Mouse (Mus musculus): ENCODE measurements at regions not wholly inside any gene's neighbourhood (a gene's known extent, or its start where the extent isn't known, plus 50 kb on each side); places are given as distances from the start of the nearest gene placed in this dataset.

- Histone ChIP-seq H3K9me3 (no peaks in the 10 kb centered on the region), H3K36me3 (no peaks in the 10 kb centered on the region), H3K4me1 (no peaks in the 10 kb centered on the region), H3K27ac (no peak overlapping the region), H3K27me3 (ENCODE audit: insufficient read depth, poor library complexity, severe bottlenecking) (no peaks in the 10 kb centered on the region), H3K4me3 (no peak overlapping the region)
- 88% methylated on average over 3 of the region's 3 CpGs for WGBS
- no peak for DNase-seq (ENCODE audit: low spot score)
Observed at GRCm38 (mm10) chr19:15851622-15852021, 95.5 kb downstream of the Psat1 start.

GRCm38 (mm10) chr19:15850722-15851121 lies 96.4 kb downstream of the Psat1 start:
- no peaks in the 10 kb centered on the region for H3K9me3 ChIP-seq
- no peak overlapping the region for H3K4me3 ChIP-seq
- WGBS, result 54% methylated on average over 2 of the region's 2 CpGs
- no peaks in the 10 kb centered on the region for H3K4me1 ChIP-seq
- H3K36me3 ChIP-seq, result no peaks in the 10 kb centered on the region
- H3K27me3 ChIP-seq (ENCODE audit: insufficient read depth, poor library complexity, severe bottlenecking), result no peaks in the 10 kb centered on the region
- DNase-seq (ENCODE audit: low spot score), result no peak
- no peak overlapping the region for H3K27ac ChIP-seq

- DNase-seq (ENCODE audit: low spot score), result no peak
- H3K4me3 ChIP-seq, result no peak overlapping the region
- H3K27ac ChIP-seq, result no peak overlapping the region
- no peaks in the 10 kb centered on the region for H3K9me3 ChIP-seq
- no peaks in the 10 kb centered on the region for H3K27me3 ChIP-seq (ENCODE audit: insufficient read depth, poor library complexity, severe bottlenecking)
- H3K36me3 ChIP-seq, result no peaks in the 10 kb centered on the region
- no peaks in the 10 kb centered on the region for H3K4me1 ChIP-seq
- 84% methylated on average over 4 of the region's 4 CpGs for WGBS
Observed at GRCm38 (mm10) chr19:15849235-15849634, 97.9 kb downstream of the Psat1 start.

- WGBS, result 53% methylated on average over 5 of the region's 5 CpGs
Observed at GRCm38 (mm10) chr19:15838327-15838726, 108.8 kb downstream of the Psat1 start.

GRCm38 (mm10) chr19:15837715-15838175 lies 109.4 kb downstream of the Psat1 start:
- no peak for DNase-seq (ENCODE audit: low spot score)
- no peaks in the 10 kb centered on the region for H3K36me3 ChIP-seq

More at GRCm38 (mm10) chr19:15838327-15838726, 108.8 kb downstream of the Psat1 start:
- Histone ChIP-seq H3K4me1 (peaks cover 16% of the 10 kb centered on the region), H3K4me3 (no peak overlapping the region), H3K27ac (no peak overlapping the region), H3K36me3 (no peaks in the 10 kb centered on the region), H3K27me3 (ENCODE audit: insufficient read depth, poor library complexity, severe bottlenecking) (no peaks in the 10 kb centered on the region), H3K9me3 (no peaks in the 10 kb centered on the region)
- no peak for DNase-seq (ENCODE audit: low spot score)

GRCm38 (mm10) chr19:15836956-15837714 lies 110.0 kb downstream of the Psat1 start:
- Histone ChIP-seq H3K4me3 (no peak overlapping the region), H3K9me3 (no peaks in the 10 kb centered on the region), H3K4me1 (peaks cover 16% of the 10 kb centered on the region), H3K36me3 (no peaks in the 10 kb centered on the region), H3K27ac (no peak overlapping the region), H3K27me3 (ENCODE audit: insufficient read depth, poor library complexity, severe bottlenecking) (no peaks in the 10 kb centered on the region)
- WGBS, result 23% methylated on average over 7 of the region's 7 CpGs
- no peak for DNase-seq (ENCODE audit: low spot score)

More at GRCm38 (mm10) chr19:15837715-15838175, 109.4 kb downstream of the Psat1 start:
- Histone ChIP-seq H3K4me3 (no peak overlapping the region), H3K27me3 (ENCODE audit: insufficient read depth, poor library complexity, severe bottlenecking) (no peaks in the 10 kb centered on the region), H3K9me3 (no peaks in the 10 kb centered on the region), H3K27ac (no peak overlapping the region), H3K4me1 (peaks cover 16% of the 10 kb centered on the region)
- 21% methylated on average over 1 of the region's 1 CpGs for WGBS

- Histone ChIP-seq H3K4me3 (no peak overlapping the region), H3K9me3 (no peaks in the 10 kb centered on the region), H3K27ac (no peak overlapping the region), H3K4me1 (peaks cover 16% of the 10 kb centered on the region), H3K36me3 (no peaks in the 10 kb centered on the region), H3K27me3 (ENCODE audit: insufficient read depth, poor library complexity, severe bottlenecking) (no peaks in the 10 kb centered on the region)
- DNase-seq (ENCODE audit: low spot score), result no peak
- WGBS, result 54% methylated on average over 7 of the region's 7 CpGs
Observed at GRCm38 (mm10) chr19:15836201-15836955, 110.8 kb downstream of the Psat1 start.

GRCm38 (mm10) chr19:15830385-15830784 lies 116.8 kb downstream of the Psat1 start:
- Histone ChIP-seq H3K4me3 (no peak overlapping the region), H3K36me3 (no peaks in the 10 kb centered on the region), H3K9me3 (no peaks in the 10 kb centered on the region), H3K4me1 (no peaks in the 10 kb centered on the region), H3K27ac (no peak overlapping the region), H3K27me3 (ENCODE audit: insufficient read depth, poor library complexity, severe bottlenecking) (no peaks in the 10 kb centered on the region)
- DNase-seq (ENCODE audit: low spot score), result no peak

GRCm38 (mm10) chr19:15829158-15829557 lies 118.0 kb downstream of the Psat1 start:
- H3K27ac ChIP-seq, result no peak overlapping the region
- 77% methylated on average over 5 of the region's 5 CpGs for WGBS

GRCm38 (mm10) chr19:15827990-15828705 lies 119.0 kb downstream of the Psat1 start:
- no peaks in the 10 kb centered on the region for H3K9me3 ChIP-seq
- H3K27ac ChIP-seq, result no peak overlapping the region

More at GRCm38 (mm10) chr19:15829158-15829557, 118.0 kb downstream of the Psat1 start:
- Histone ChIP-seq H3K36me3 (no peaks in the 10 kb centered on the region), H3K27me3 (ENCODE audit: insufficient read depth, poor library complexity, severe bottlenecking) (no peaks in the 10 kb centered on the region), H3K9me3 (no peaks in the 10 kb centered on the region), H3K4me1 (no peaks in the 10 kb centered on the region), H3K4me3 (no peak overlapping the region)
- no peak for DNase-seq (ENCODE audit: low spot score)

GRCm38 (mm10) chr19:15827120-15827989 lies 119.8 kb downstream of the Psat1 start:
- no peak overlapping the region for H3K27ac ChIP-seq
- no peak for DNase-seq (ENCODE audit: low spot score)

More at GRCm38 (mm10) chr19:15827990-15828705, 119.0 kb downstream of the Psat1 start:
- Histone ChIP-seq H3K27me3 (ENCODE audit: insufficient read depth, poor library complexity, severe bottlenecking) (no peaks in the 10 kb centered on the region), H3K4me3 (no peak overlapping the region), H3K4me1 (no peaks in the 10 kb centered on the region), H3K36me3 (no peaks in the 10 kb centered on the region)
- DNase-seq (ENCODE audit: low spot score), result no peak
- WGBS, result 74% methylated on average over 10 of the region's 10 CpGs

GRCm38 (mm10) chr19:15823688-15824371 lies 123.3 kb downstream of the Psat1 start:
- no peaks in the 10 kb centered on the region for H3K36me3 ChIP-seq
- no peaks in the 10 kb centered on the region for H3K27me3 ChIP-seq (ENCODE audit: insufficient read depth, poor library complexity, severe bottlenecking)
- no peaks in the 10 kb centered on the region for H3K4me1 ChIP-seq
- WGBS, result 68% methylated on average over 6 of the region's 6 CpGs
- no peak for DNase-seq (ENCODE audit: low spot score)
- H3K9me3 ChIP-seq, result no peaks in the 10 kb centered on the region
- H3K27ac ChIP-seq, result no peak overlapping the region
- no peak overlapping the region for H3K4me3 ChIP-seq

More at GRCm38 (mm10) chr19:15827120-15827989, 119.8 kb downstream of the Psat1 start:
- Histone ChIP-seq H3K27me3 (ENCODE audit: insufficient read depth, poor library complexity, severe bottlenecking) (no peaks in the 10 kb centered on the region), H3K9me3 (no peaks in the 10 kb centered on the region), H3K36me3 (no peaks in the 10 kb centered on the region), H3K4me1 (no peaks in the 10 kb centered on the region), H3K4me3 (no peak overlapping the region)
- WGBS, result 82% methylated on average over 9 of the region's 9 CpGs
